Mouse (Mus musculus) testis, postnatal 10 days (tissue): ENCODE data around the gene Calhm3.

ENCODE experiments used
- DNase-seq: peaks from one replicate; pipeline ENCODE4 v3.0.0; 2021; ENCODE audit warnings: low spot score

The Calhm3 gene

DNA sequence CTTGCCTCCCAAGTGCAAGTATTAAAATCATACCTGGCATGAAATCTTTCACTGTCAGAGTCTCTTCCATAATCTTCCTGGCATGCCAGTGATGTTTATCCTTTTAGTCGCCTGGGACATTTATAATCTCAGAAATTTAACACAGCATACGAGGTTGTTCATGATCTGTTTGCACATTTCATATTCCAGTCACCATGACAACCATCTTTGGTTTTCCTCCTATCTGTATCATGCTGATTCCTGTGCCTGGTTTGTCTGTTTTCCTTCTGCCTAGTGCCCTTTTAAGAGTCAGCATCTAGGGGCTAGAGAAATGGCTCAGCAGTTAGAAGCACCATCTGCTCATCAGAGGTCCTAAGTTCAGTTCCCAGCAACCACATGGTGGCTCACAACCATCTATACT is 38.9 kb downstream of the Calhm3 start:
- DNase-seq: no peak

DNA sequence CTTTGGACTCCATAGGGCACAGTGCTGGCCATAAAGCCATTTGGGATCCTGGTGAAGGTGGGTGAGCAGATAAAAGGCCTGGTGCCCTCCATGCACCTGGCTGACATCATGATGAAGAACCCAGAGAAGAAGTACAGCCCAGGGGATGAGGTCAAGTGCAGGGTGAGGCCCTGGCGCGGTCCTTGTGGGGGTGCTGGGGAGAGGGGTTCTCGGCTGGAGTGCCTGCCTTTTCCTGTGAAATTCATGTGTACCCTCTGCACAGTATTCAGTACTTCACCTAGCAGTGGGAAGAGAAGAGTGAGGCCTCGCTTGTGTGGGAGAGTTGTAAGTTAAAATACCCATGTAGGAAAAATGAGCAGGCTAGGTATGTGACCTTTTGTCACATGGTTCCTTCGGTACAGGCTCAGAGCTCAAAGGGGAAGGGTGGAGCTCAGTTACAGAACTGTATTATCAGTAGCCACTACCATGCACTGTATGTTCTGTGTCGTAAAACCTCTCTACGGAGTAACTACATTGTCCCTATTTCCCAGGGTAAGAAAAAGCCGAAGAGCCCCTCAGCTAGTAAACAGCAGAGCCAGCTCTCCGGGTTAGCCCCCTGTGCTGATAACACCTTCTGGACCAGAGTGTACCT is 52.8 kb downstream of the Calhm3 start:
- DNase-seq: no peak
